8 mouse cellular contexts compared by ENCODE assay signal in genomic region chr11:62648591-62649391, GRCm38 (mm10). TPM values are rescaled to one million over a fixed set of nuclear protein-coding genes. Genes with fewer than 3 reads are reported as not detected.
A peak's percentile ranks its signal among the peaks of the same experiment; 100 is the strongest.
DNase-seq lines count a peak whose midpoint lies in the region; ATAC-seq and TF ChIP-seq lines count a peak whose summit lies in the region.

Gene Mmgt2 (plus strand): TSS chr11:62648664.

- peak within 1 kb of the TSS; percentile 76 for H3K4me2 ChIP-seq in embryonic facial prominence, embryonic 15.5 days (replicated peaks)
- peak within 1 kb of the TSS; percentile 90 for H3K4me2 ChIP-seq in limb, embryonic 15.5 days
- peak within 1 kb of the TSS; percentile 95 for H3K4me2 ChIP-seq in midbrain, postnatal 0 days (ENCODE audit: low read depth, low read length, poor library complexity, severe bottlenecking)

- peak within 1 kb of the TSS; percentile 79 for H3K4me3 ChIP-seq in bone marrow, adult 2 months (replicated peaks; ENCODE audit: control insufficient read depth, low read depth, low read length)
- peak within 1 kb of the TSS; percentile 61 for H3K4me3 ChIP-seq in embryonic facial prominence, embryonic 15.5 days (replicated peaks)
- peak within 1 kb of the TSS; percentile 77 for H3K4me3 ChIP-seq in limb, embryonic 15.5 days
- H3K4me3 ChIP-seq in midbrain, postnatal 0 days (ENCODE audit: low read depth, low read length), result peak within 1 kb of the TSS; percentile 82

- H3K9me3 ChIP-seq in embryonic facial prominence, embryonic 15.5 days (replicated peaks), result no peaks in the 10 kb centered on the region
- H3K9me3 ChIP-seq in limb, embryonic 15.5 days, result no peaks in the 10 kb centered on the region
- no peaks in the 10 kb centered on the region for H3K9me3 ChIP-seq in midbrain, postnatal 0 days (ENCODE audit: low read length)

- TF ChIP-seq CTCF in bone marrow, adult 2 months (IDR thresholded peaks at IDR 0.05; ENCODE audit: control insufficient read depth, insufficient read depth, low read length), result peak; percentile 72
- peak; percentile 85 for TF ChIP-seq CTCF in midbrain, postnatal 0 days (IDR thresholded peaks at IDR 0.05)

- H3K36me3 ChIP-seq in embryonic facial prominence, embryonic 15.5 days, result 0 out of 2 replicates have a peak, but pooled peaks cover 4% of the 10 kb centered on the region
- H3K36me3 ChIP-seq in limb, embryonic 15.5 days, result 0 out of 2 replicates have a peak, but pooled peaks cover 6% of the 10 kb centered on the region
- H3K36me3 ChIP-seq in midbrain, postnatal 0 days (ENCODE audit: insufficient read depth, low read length), result no peaks in the 10 kb centered on the region

- under 1% methylated on average over 38 of the region's 53 CpGs for WGBS in bone marrow, adult 2 months
- WGBS in embryonic facial prominence, embryonic 15.5 days, result under 1% methylated on average over 29 of the region's 53 CpGs
- WGBS in limb, embryonic 15.5 days, result under 1% methylated on average over 41 of the region's 53 CpGs
- WGBS in midbrain, postnatal 0 days, result 1% methylated on average over 35 of the region's 53 CpGs

- H3K27me3 ChIP-seq in embryonic facial prominence, embryonic 15.5 days, result no peaks in the 10 kb centered on the region
- H3K27me3 ChIP-seq in limb, embryonic 15.5 days, result no peaks in the 10 kb centered on the region
- no peaks in the 10 kb centered on the region for H3K27me3 ChIP-seq in midbrain, postnatal 0 days (ENCODE audit: insufficient read depth, low read length)

- ATAC-seq in embryonic facial prominence, embryonic 15.5 days (ENCODE audit: insufficient number of reproducible peaks, low FRiP score, low TSS enrichment, low read depth), result peak; percentile 88
- ATAC-seq in limb, embryonic 15.5 days (ENCODE audit: insufficient number of reproducible peaks, low FRiP score, low TSS enrichment, low read depth), result peak; percentile 84
- ATAC-seq in midbrain, postnatal 0 days (ENCODE audit: low FRiP score), result peak; percentile 87

- DNase-seq in B cell, adult 2 months, result peak; percentile 97 to 98
- peak; percentile 88 for DNase-seq in heart, adult 8-10 months (ENCODE audit: low spot score)
- peak; percentile 95 for DNase-seq in kidney, adult 9 months
- DNase-seq in midbrain, postnatal 0 days (ENCODE audit: low spot score), result peak; percentile 90
- DNase-seq in spleen, postnatal 10 days (ENCODE audit: low spot score in 2 of 2), result peak; percentile 89 to 94

- TF ChIP-seq POLR2A in bone marrow, adult 2 months (IDR thresholded peaks at IDR 0.05; ENCODE audit: borderline replicate concordance, control insufficient read depth, low read depth, low read length), result peak; percentile 42; the same call in 1 of the 2 replicates

- H3K4me1 ChIP-seq in bone marrow, adult 2 months (ENCODE audit: control insufficient read depth, insufficient read depth, low read length), result peaks cover 1% of the 10 kb centered on the region; the same call in 1 of the 2 replicates
- peaks cover 55% of the 10 kb centered on the region for H3K4me1 ChIP-seq in embryonic facial prominence, embryonic 15.5 days
- peaks cover 52% of the 10 kb centered on the region for H3K4me1 ChIP-seq in limb, embryonic 15.5 days
- H3K4me1 ChIP-seq in midbrain, postnatal 0 days (ENCODE audit: insufficient read depth, low read length), result peaks cover 21% of the 10 kb centered on the region

- H3K9ac ChIP-seq in embryonic facial prominence, embryonic 15.5 days, result peak within 1 kb of the TSS; percentile 70
- H3K9ac ChIP-seq in limb, embryonic 15.5 days, result peak within 1 kb of the TSS; percentile 72
- peak within 1 kb of the TSS; percentile 80 for H3K9ac ChIP-seq in midbrain, postnatal 0 days (replicated peaks; ENCODE audit: low read length, poor library complexity, severe bottlenecking)

- H3K27ac ChIP-seq in bone marrow, adult 2 months (ENCODE audit: control insufficient read depth, insufficient read depth, low read depth, low read length, poor library complexity), result peak within 1 kb of the TSS; percentile 44; the same call in 1 of the 2 replicates
- H3K27ac ChIP-seq in embryonic facial prominence, embryonic 15.5 days (replicated peaks), result peak within 1 kb of the TSS; percentile 90
- H3K27ac ChIP-seq in limb, embryonic 15.5 days, result peak within 1 kb of the TSS; percentile 83
- peak within 1 kb of the TSS; percentile 70 for H3K27ac ChIP-seq in midbrain, postnatal 0 days (ENCODE audit: low read depth, low read length)

RNA-seq across cellular contexts. Expression of gene Mmgt2, which starts in this region (rescaled TPM):
- 5.2 and 6.8 TPM in 2 replicates for polyA plus RNA-seq in bone marrow, adult 2 months (2011; ENCODE audit: insufficient read depth, insufficient read length, low replicate concordance, missing spikeins)
- polyA plus RNA-seq in embryonic facial prominence, embryonic 15.5 days (2015; fragmentation: Nextera tagmentation; extraction: Ambion mirVana), result 51.4 and 52.4 TPM in 2 replicates
- total RNA-seq in heart, adult 8-10 months (2022), result 1 to 10 TPM; 5.1 to 5.9 (median 5.7) TPM
- 57.0 and 61.9 TPM in 2 replicates for polyA plus RNA-seq in limb, embryonic 15.5 days (2015; fragmentation: Nextera tagmentation; extraction: Ambion mirVana)
- total RNA-seq in midbrain, postnatal 0 days (2014; rRNA removed), result 24.0 and 58.3 TPM in 2 replicates
- polyA plus RNA-seq in midbrain, postnatal 0 days (2015; fragmentation: Nextera tagmentation; extraction: Ambion mirVana), result 22.7 and 23.4 TPM in 2 replicates

Comparison
In these comparisons a context has a peak if more than half of its experiments do, and no peak if none do; other contexts are left out.
1. Peak in every context shown above with its lines: DNase-seq, ATAC-seq, H3K4me3 ChIP-seq and H3K27ac ChIP-seq.